Mouse (Mus musculus) cerebellum, postnatal 36 days (tissue): ENCODE data around the gene Tmem222.

ENCODE experiments used
- DNase-seq, 2 experiments: peaks; one replicate each; pipeline ENCODE4 v3.0.0; 2021 to 2022; ENCODE audit warnings: mixed read lengths in 2 of 2

Gene Tmem222

DNA sequence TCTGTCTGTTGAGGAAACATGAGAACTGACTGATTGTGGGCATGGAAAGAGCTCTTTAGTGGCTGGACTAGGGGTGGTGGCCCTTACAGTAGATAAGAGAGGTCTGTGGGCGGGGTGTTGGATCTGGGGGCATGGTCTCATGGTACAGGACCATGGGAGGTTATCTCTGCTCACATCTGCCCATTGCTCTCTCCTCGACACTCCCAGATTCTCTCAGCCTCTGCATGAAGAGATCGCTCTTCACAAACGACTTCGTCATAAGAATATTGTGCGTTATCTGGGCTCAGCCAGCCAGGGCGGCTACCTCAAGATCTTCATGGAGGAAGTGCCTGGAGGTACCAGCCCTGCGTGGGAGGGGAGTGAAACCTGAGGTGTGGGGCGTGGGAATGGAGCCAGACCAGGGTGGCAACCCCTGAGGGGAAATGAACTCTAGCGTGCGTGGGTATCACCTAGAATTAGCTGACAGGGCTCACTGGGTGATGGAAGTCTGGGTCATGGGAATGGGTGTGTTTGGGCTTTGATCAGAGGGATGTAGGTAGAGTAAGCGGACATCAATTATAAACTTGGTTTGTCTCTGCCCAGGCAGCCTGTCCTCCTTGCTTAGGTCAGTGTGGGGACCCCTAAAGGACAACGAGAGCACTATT lies 29.7 kb downstream of the Tmem222 start:
- no peak for DNase-seq

DNA sequence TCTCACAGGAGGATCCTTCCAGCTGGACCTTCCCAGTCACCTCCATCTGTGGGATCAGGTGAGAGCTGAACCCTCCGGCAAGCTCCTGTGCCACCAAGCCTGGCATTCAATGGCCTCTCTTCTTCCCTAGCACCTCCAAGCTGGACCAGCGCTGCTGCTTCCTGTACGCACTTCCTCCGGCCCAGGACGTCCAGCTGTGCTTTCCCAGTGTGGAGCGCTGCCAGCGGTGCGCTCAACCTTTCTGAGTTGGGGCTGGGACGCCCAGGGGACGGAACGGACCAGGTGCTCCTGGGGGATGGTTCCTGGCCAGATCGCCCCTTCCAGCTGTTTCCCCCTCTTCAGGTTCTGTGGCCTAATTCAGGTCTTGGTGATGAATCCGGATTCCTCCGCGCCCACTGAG lies 30.5 kb downstream of the Tmem222 start:
- DNase-seq, result no peak

DNA sequence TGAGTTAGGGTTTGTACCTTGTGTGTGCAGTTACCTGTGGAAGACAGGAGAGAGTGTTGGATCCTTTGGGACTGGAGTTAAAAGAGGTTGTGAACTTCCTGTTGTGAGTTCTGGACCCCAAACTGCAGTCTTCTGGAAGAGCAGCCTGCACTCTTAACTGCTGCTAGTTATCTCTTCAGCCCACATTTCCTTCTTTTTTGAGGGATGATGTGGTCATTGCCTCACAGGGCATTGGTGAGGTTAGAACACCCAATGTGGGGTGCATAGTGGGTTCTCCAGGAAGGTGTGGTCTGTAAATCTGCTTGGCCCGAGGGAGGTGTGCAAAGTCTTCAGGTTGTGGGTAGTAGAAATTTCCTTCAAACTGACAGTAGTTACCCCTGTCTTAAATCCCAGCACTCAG lies 33.3 kb downstream of the Tmem222 start:
- no peak for DNase-seq

- DNase-seq, result no peak
These were observed 34.1 kb downstream of the Tmem222 start for GRCm38 (mm10) chr4:133243538-133243937.

GRCm38 (mm10) chr4:133242710-133243109 lies 34.9 kb downstream of the Tmem222 start:
- no peak for DNase-seq

DNA sequence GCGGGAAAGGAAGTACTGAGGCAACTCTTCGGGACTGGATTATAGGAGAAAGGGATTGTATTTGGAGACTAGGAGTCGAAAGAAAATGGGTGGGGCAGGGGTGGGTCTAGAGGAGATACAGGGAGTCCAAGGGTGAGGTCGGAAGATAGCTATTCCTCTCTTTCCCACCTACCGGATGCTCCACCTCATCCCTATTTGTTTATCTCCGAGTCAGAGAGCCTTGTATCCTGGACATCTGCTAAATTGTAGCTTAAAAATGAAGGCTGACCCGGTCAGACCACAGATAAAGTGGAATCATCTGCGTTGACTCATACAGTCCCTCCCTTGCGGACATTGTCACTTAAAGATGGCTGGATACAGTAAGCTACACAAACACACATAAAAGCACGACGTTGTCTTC lies 35.7 kb downstream of the Tmem222 start:
- no peak for DNase-seq

DNA sequence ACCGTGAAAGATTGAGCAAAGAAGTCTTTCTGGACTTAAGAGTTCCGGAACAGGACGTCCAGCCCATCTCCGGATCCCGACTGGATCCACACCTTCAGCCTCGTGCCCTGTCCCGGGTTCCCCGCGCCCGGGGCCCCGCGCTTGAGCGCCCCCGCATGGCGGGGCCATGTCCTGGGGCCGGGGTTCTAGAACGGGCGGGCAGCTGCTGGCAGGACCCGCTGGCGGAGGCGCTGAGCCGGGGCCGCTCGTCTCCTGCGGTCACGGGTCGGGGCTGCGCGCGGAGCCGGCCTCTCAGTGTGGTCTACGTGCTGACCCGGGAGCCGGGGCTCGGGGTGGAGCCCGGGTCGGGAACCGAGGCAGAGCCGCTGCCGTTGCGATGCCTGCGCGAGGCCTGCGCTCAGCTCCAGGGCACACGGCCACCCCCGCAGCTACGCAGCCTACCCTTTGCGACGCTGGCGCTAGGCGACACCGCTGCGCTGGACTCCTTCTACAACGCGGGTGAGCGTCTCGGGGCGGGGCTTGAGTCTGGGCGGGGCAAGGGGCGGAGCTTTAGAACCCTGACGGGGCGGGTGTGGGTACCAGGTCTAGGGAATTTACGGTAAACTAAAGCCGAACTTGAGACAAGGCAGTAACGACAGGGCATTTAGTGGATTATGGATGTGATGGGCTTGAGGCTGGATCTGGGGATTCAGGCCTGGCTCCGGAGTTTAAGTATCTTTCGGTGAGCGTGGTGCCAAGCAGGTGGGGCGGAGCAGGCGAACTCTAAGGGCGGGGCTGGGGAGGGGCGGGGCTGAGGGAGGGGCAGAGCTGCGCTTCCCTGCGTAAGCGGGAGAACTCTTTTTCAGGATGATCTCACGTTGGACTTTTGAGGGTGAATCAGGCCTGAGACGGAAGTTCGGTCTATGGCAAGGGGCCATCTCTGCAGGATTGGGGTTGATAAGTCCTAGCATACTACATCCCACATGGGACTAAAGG lies 36.4 kb downstream of the Tmem222 start:
- DNase-seq, result peak; percentile 84

GRCm38 (mm10) chr4:133240490-133240921 lies 37.1 kb downstream of the Tmem222 start, which contains the start of gene Map3k6:
Gene Map3k6, plus strand, starts transcription at chr4:133240818.
- no peak for DNase-seq

DNA sequence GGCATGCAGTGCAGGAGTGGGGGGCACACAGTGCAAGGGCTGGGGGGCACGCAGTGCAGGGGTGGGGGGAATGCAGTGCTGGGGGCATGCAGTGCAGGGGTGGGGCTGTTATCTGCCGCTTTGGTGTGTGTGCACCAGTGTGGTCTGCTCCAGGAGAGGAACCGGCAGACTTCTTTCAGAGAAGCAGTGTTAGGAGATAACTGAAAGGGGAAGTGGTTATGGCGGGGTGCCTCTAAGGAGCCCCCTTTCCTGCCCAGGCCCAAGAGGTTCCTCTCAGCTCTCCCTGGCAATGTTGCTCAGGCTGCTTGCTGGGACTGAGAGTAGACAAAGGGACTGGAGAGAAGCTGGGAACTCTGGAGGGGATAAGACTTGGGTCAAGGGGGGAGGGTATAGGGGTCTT lies 39.7 kb downstream of the Tmem222 start:
- no peak for DNase-seq

- DNase-seq, result no peak
These were observed 42.2 kb downstream of the Tmem222 start for GRCm38 (mm10) chr4:133235415-133235814.

DNA sequence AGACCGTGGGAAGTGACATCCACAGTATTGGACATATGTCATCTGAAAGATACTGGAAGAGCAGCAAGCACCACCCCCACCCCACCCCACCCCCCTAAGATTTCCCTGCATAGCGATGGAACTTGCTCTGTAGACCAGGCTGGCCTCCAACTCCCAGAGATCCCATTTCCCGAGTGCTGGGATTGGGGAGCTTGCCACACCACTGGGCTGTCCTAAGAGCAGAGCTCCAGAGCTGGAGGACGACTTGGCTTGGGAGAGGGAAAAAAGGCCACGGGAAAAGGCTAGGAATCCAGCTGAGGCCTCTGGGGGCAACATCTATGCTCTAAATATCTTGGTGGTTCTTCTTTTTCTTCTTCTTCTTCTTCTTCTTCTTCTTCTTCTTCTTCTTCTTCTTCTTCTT lies 42.8 kb downstream of the Tmem222 start:
- no peak for DNase-seq

DNA sequence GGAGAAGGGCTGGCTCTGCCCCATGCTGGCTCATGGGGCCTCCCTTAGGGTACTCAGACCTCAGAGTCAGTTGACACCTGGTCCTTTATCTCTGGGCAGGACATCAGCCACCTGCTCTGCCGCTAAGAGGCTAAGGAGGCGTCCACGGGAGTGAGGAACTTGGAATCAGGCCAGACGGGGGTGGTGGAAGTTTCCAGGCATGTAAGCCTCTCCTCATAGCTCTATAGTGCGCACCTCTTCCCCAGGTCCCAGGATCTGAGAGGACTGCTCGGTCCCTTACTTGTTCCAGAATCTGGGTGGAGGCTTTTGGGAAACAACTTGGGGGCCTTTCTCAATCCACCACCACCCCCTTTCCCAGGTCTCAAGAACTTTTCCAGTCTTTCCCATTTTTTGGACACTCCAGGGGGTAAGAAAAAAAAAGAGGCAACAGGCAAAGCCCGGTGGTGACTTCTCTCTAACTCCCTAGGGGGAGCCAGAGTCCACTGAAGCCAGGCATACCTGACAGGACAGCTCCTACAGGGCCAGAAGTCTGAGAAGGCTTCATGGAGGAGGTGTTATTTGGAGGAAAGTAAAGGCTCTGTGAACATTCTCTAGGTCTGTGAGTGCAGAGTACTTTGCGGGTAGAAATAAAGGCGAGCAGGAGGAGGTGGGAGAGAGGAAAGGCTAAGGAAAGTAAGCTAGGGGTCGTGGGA lies 44.2 kb downstream of the Tmem222 start:
- no peak for DNase-seq

DNA sequence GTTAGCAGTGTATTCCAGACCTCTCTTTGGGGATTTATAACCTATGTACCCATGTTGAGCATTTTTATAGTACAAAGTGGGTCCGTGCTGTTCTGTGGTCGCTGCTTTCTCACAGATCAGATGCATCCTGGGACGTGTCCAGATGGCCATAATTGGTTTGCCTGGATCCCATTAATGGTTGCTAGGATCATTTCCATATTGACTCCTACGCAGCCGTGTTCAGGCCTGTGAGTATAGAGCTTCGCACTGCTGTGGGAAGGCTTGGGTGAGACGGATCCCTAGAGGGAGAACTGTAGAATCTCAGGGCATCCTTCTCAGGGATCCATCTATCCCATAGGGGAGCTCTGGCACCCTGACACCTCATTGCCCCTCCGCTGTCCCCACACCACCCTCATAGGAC lies 48.0 kb downstream of the Tmem222 start:
- no peak for DNase-seq

- no peak for DNase-seq
These were observed 50.0 kb downstream of the Tmem222 start for GRCm38 (mm10) chr4:133227636-133228035.

DNA sequence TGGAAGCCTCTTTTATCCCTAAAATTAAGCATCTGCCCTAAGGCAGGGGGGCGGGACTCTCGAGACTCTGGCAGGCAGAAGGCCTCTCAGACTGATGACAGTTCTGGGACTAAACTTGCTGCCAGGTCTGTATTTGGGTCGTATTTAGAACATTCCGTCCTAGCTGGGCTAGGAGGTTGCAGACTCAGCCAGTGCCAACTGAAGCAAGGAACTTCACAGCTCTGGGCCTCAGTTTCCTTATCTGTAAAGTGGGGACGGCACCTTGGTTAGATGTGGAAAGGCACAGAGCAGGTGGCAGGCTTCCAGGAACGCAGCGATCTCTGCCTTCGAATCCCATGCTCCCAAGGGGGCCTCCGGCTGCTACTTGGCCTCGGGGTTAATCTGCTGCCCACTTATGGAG lies 51.5 kb downstream of the Tmem222 start:
- no peak for DNase-seq

DNA sequence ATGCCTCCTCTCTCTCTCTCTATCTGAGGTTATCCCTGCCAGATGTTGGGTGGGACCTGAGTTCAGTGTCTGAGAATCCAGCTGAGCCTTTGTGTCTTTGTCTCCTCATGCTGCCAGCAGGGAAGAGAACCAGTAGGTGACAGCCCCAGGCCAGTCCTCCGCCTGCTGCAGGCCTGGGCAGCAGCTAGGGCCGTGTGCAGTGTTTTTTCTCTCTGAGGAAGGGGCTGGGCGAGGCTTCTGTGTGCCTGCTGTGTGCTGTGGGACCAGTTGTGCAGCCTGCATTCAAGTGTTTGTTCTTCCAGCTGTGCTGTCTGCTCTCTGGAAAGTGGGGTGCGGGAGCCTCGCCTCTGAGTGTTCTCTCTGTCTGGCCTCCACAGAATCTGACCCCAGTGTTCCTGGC lies 53.7 kb downstream of the Tmem222 start:
- no peak for DNase-seq

GRCm38 (mm10) chr4:133221701-133222100 lies 55.9 kb downstream of the Tmem222 start:
- no peak for DNase-seq

GRCm38 (mm10) chr4:133220656-133221055 lies 56.9 kb downstream of the Tmem222 start:
- DNase-seq, result no peak

GRCm38 (mm10) chr4:133218745-133219144 lies 58.8 kb downstream of the Tmem222 start:
- DNase-seq, result no peak

DNA sequence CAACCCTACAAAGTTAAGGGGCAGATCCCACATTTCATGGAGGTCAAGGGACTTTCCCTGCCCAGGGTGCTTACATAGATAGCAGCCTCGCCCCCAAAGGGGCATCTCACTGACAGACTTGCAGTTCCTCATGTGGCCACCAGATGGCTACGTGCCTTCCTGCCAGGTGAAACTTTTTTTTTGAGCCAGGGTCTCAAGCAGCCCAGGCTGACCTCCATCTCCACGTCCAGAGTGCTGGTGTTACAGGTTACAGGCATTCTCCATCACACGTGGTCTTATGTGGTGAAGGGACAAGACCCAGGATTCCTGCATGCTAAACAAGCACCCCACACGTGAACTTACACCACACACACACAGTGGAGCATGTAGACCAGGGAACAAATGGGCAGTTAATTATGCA lies 60.0 kb downstream of the Tmem222 start:
- peak; percentile 69 to 72 for DNase-seq
